Mouse (Mus musculus) ES-E14 (cell line): ENCODE data around the gene Dynll1.

Source experiments
- CHD2 ChIP-seq: IDR thresholded peaks from 2 replicates; pipeline ENCODE4 v1.6.1; 2014; ENCODE audit warnings: mild to moderate bottlenecking, low read depth, low read length, inconsistent platforms
- HCFC1 ChIP-seq: IDR thresholded peaks from 2 replicates; pipeline ENCODE4 v1.6.1; 2012; ENCODE audit warnings: low read length, inconsistent platforms, borderline replicate concordance; ENCODE audit not compliant: insufficient read depth
- MAFK ChIP-seq: IDR thresholded peaks from 2 replicates; pipeline ENCODE4 v1.6.1; 2014; ENCODE audit warnings: mild to moderate bottlenecking, low read depth, low read length, inconsistent platforms; ENCODE audit not compliant: insufficient read depth
- ZNF384 ChIP-seq: IDR thresholded peaks from 2 replicates; pipeline ENCODE4 v1.6.1; 2012; ENCODE audit warnings: low read depth, low read length, inconsistent platforms

- TF ChIP-seq ZNF384 (no peak), HCFC1 (no peak), CHD2 (no peak), MAFK (no peak)
Measured at GRCm38 (mm10) chr5:115284735-115285134, 16.1 kb downstream of the Dynll1 start.
